Mouse (Mus musculus) E14TG2a.4 (cell line): ENCODE results near the gene Csmd2.

Experiments used
- H3K27me3 ChIP-seq: 2 replicates; pipeline ENCODE4 v1.6.1; 2014; ENCODE audit warnings: low read length, control low read depth; ENCODE audit not compliant: insufficient read depth
- H3K36me3 ChIP-seq: 2 replicates; pipeline ENCODE4 v1.6.1; 2014; ENCODE audit warnings: low read length, control low read depth; ENCODE audit not compliant: insufficient read depth
- H3K4me1 ChIP-seq: replicated peaks from 2 replicates; pipeline ENCODE4 v1.6.1; 2014; ENCODE audit warnings: low read depth, low read length, control low read depth
- H3K4me3 ChIP-seq: replicated peaks from 2 replicates; pipeline ENCODE4 v1.5.1; 2014; ENCODE audit warnings: mild to moderate bottlenecking, low read length
- H3K9me3 ChIP-seq: 2 replicates; pipeline ENCODE4 v1.6.1; 2014; ENCODE audit warnings: low read length, control low read depth
- CTCF ChIP-seq: conservative IDR thresholded peaks from 2 replicates; pipeline ENCODE4 v1.5.1; 2014; ENCODE audit warnings: low read length
- NANOG ChIP-seq: IDR thresholded peaks from 2 replicates; pipeline ENCODE4 v1.6.1; 2014; ENCODE audit warnings: borderline replicate concordance, low read length, mixed read lengths
- POU5F1 ChIP-seq: IDR thresholded peaks from 2 replicates; pipeline ENCODE4 v1.6.1; 2014; ENCODE audit warnings: low read length, borderline replicate concordance

Csmd2 gene

DNA sequence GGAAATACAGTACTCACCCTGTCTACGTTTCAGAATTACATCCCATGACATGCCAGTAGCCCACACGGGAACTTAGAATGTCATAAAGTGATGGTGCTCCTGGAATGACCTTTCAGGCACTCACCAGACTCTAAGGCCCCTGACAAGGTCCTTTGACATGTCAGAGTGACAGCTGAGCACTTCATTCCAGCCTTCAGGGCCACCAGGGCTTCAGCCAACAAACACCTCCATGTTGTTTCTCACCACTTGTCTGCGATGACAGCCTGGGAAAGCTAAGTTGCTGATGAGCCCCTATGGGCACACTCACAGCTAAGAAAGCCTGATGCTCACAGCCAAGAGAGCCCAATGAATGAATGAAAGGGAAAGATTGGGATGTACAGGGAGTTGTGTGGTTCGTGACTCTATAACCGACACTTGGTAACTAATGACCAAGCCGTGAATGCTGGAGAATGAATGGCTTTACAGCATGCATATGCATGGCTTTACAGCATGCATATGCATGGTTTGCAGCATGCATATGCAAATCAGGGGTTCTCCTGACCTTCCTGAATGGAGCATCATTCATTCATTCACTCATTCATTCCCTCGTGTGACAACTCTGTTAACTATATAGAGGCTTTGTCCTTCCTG is 432.4 kb downstream of the Csmd2 start:
- Histone ChIP-seq H3K9me3 (no peaks in the 10 kb centered on the region), H3K4me3 (no peak overlapping the region), H3K4me1 (no peaks in the 10 kb centered on the region), H3K36me3 (no peaks in the 10 kb centered on the region), H3K27me3 (no peaks in the 10 kb centered on the region)
- TF ChIP-seq POU5F1 (no peak), CTCF (no peak), NANOG (no peak)

GRCm38 (mm10) chr4:128422486-128422885 is 434.8 kb downstream of the Csmd2 start:
- H3K4me3 ChIP-seq, result no peak overlapping the region
- no peaks in the 10 kb centered on the region for H3K36me3 ChIP-seq
- H3K27me3 ChIP-seq, result no peaks in the 10 kb centered on the region
- TF ChIP-seq CTCF (no peak), POU5F1 (no peak), NANOG (no peak)
- no peaks in the 10 kb centered on the region for H3K4me1 ChIP-seq
- H3K9me3 ChIP-seq, result peaks cover 7% of the 10 kb centered on the region

DNA sequence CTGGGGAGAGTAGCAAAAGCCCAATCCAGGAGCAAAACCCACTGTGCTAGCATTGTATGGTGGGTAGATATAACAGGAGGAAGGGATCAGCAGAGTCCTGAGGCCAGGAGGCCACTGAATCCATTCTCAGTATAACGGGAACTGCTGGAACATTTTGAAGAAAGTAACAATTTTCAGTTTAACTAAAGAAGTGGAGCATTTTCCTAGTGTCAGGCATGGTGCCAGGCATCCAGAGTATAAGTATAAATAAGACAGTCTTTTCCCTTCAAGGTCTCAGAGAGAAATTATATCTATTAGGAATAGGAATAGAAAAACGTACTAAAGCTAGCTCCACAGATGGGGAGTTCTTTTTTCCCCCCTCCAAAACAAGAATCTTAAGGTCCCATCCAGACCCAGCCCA is 437.7 kb downstream of the Csmd2 start:
- Histone ChIP-seq H3K36me3 (no peaks in the 10 kb centered on the region), H3K4me1 (no peaks in the 10 kb centered on the region)
- no peak for TF ChIP-seq CTCF
- no peak for TF ChIP-seq POU5F1
- TF ChIP-seq NANOG, result no peak

GRCm38 (mm10) chr4:128427261-128428030 is 439.8 kb downstream of the Csmd2 start:
- Histone ChIP-seq H3K4me3 (no peak overlapping the region), H3K36me3 (no peaks in the 10 kb centered on the region), H3K4me1 (no peaks in the 10 kb centered on the region), H3K9me3 (peaks cover 7% of the 10 kb centered on the region), H3K27me3 (peaks cover 2% of the 10 kb centered on the region; the same call in 1 of the 2 replicates)
- TF ChIP-seq NANOG (no peak), POU5F1 (no peak), CTCF (no peak)

More for the DNA sequence above, 437.7 kb downstream of the Csmd2 start:
- Histone ChIP-seq H3K9me3 (peaks cover 7% of the 10 kb centered on the region), H3K4me3 (no peak overlapping the region), H3K27me3 (peaks cover under 1% of the 10 kb centered on the region; the same call in 1 of the 2 replicates)

- H3K9me3 ChIP-seq, result peaks cover 7% of the 10 kb centered on the region
- TF ChIP-seq POU5F1 (no peak), NANOG (no peak), CTCF (no peak)
- no peaks in the 10 kb centered on the region for H3K4me1 ChIP-seq
- peaks cover 2% of the 10 kb centered on the region; the same call in 1 of the 2 replicates for H3K27me3 ChIP-seq
- H3K4me3 ChIP-seq, result no peak overlapping the region
- H3K36me3 ChIP-seq, result no peaks in the 10 kb centered on the region
Observed at GRCm38 (mm10) chr4:128428303-128429107, 440.8 kb downstream of the Csmd2 start.

DNA sequence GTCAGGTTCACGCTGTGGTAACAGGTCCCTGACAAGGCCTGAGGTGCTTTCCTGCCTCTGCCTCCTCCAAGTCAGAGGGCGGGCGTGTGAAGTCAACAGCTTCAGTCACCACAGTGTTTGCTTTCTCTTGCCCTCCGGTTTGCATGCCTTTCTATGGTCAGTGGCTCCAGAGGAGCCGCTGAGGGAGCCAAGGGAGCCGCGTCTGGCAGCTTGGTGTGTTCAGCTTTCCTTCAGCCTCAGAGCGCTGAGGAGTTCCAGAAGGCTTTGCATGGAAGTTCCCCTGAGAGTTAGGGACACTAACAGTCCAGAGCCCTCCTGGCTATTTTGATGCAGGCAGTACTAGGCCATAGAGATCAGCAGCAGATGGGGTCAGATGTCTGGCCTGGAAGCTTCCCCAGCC is 441.9 kb downstream of the Csmd2 start:
- H3K4me1 ChIP-seq, result no peaks in the 10 kb centered on the region
- no peak for TF ChIP-seq CTCF
- no peak for TF ChIP-seq POU5F1
- TF ChIP-seq NANOG, result no peak
- peaks cover 2% of the 10 kb centered on the region; the same call in 1 of the 2 replicates for H3K27me3 ChIP-seq
- no peak overlapping the region for H3K4me3 ChIP-seq
- no peaks in the 10 kb centered on the region for H3K36me3 ChIP-seq
- peaks cover 7% of the 10 kb centered on the region for H3K9me3 ChIP-seq

GRCm38 (mm10) chr4:128440550-128440949 is 452.9 kb downstream of the Csmd2 start:
- Histone ChIP-seq H3K4me1 (no peaks in the 10 kb centered on the region), H3K9me3 (no peaks in the 10 kb centered on the region), H3K27me3 (no peaks in the 10 kb centered on the region), H3K36me3 (no peaks in the 10 kb centered on the region), H3K4me3 (no peak overlapping the region)
- TF ChIP-seq CTCF, result no peak
- no peak for TF ChIP-seq NANOG
- no peak for TF ChIP-seq POU5F1

DNA sequence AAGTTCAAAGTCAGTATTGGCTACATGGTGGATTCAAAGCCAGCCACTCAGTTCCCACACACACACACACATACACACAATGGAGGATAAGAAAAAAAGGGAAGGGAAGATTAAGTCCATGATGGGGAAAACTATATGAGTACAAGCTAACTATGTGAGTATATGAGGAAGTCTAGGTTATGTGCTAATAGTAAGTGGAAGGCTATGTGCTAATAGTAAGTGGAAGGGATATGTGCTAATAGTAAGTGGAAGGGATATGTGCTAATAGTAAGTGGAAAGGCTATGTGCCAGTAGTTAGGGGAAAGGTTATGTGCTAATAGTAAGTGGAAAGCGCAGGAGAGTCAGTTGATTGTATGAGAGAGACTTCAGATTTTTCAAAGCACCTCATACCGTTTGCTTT is 453.6 kb downstream of the Csmd2 start:
- Histone ChIP-seq H3K4me1 (no peaks in the 10 kb centered on the region), H3K9me3 (no peaks in the 10 kb centered on the region), H3K4me3 (no peak overlapping the region), H3K36me3 (no peaks in the 10 kb centered on the region), H3K27me3 (no peaks in the 10 kb centered on the region)
- no peak for TF ChIP-seq NANOG
- TF ChIP-seq CTCF, result no peak
- TF ChIP-seq POU5F1, result no peak
